Mouse (Mus musculus) liver, embryonic 16.5 days (tissue): Measurements from ENCODE around the gene Fras1. TPM values are rescaled to one million over a fixed set of nuclear protein-coding genes. Genes with fewer than 3 reads are reported as not detected.

ENCODE experiments used
- polyA plus RNA-seq: library from polyadenylated mRNA; unstranded; fragments of >200 nt; fragmentation: Nextera tagmentation; extraction: Ambion mirVana; gene quantifications from 2 replicates; pipeline ENCODE4 v1.2.1, GENCODE M21; 2015

Fras1 gene
- polyA plus RNA-seq, 1 experiment from 2014 or later = 1.1 TPM

Other genes with a start within 250 kb of the Fras1 start
- 4.6 and 4.9 TPM in 2 replicates for gene Cnot6l, start 209.8 kb upstream of the Fras1 start, polyA plus RNA-seq
- gene Mrpl1, start 164.5 kb upstream of the Fras1 start, polyA plus RNA-seq = 14.0 and 14.8 TPM in 2 replicates